Mouse (Mus musculus): ENCODE results near the gene Wdr1.
"Not testable (repeated sequence)": the region's sequence is repeated elsewhere in the genome, so short reads cannot be mapped to it uniquely, and the experiment has no call there.

Gene Wdr1

GRCm38 (mm10) chr5:38496491-38497057, 66.4 kb downstream of the Wdr1 start:
- DNase-seq (ENCODE audit: low spot score in 2 of 2): no peak

- no peak for DNase-seq (ENCODE audit: low spot score in 2 of 2)
These were observed 69.1 kb downstream of the Wdr1 start for GRCm38 (mm10) chr5:38493890-38494289.

- DNase-seq (ENCODE audit: low spot score in 2 of 2): no peak
These were observed 71.3 kb downstream of the Wdr1 start for GRCm38 (mm10) chr5:38491763-38492162.

GRCm38 (mm10) chr5:38489739-38490138, 73.3 kb downstream of the Wdr1 start:
- no peak for DNase-seq (ENCODE audit: low spot score in 2 of 2)

- no peak for DNase-seq (ENCODE audit: low spot score in 2 of 2)
These were observed 74.1 kb downstream of the Wdr1 start for GRCm38 (mm10) chr5:38488673-38489615.

GRCm38 (mm10) chr5:38488026-38488425, 75.0 kb downstream of the Wdr1 start:
- DNase-seq (ENCODE audit: low spot score in 2 of 2): no peak

GRCm38 (mm10) chr5:38487247-38487646, 75.8 kb downstream of the Wdr1 start:
- no peak for DNase-seq (ENCODE audit: low spot score in 2 of 2)

- no peak for DNase-seq (ENCODE audit: low spot score in 2 of 2)
These were observed 77.1 kb downstream of the Wdr1 start for GRCm38 (mm10) chr5:38485946-38486345.

GRCm38 (mm10) chr5:38483518-38484110, 79.4 kb downstream of the Wdr1 start:
- no peak for DNase-seq (ENCODE audit: low spot score in 2 of 2)

- no peak for DNase-seq (ENCODE audit: low spot score in 2 of 2)
These were observed 82.0 kb downstream of the Wdr1 start for GRCm38 (mm10) chr5:38480822-38481707.

- DNase-seq (ENCODE audit: low spot score in 2 of 2): peak; percentile 50 to 58
These were observed 82.9 kb downstream of the Wdr1 start for GRCm38 (mm10) chr5:38479908-38480725.

GRCm38 (mm10) chr5:38479545-38479907, 83.5 kb downstream of the Wdr1 start:
- not testable (repeated sequence) for DNase-seq (ENCODE audit: low spot score in 2 of 2)

- DNase-seq (ENCODE audit: low spot score in 2 of 2): peak in 1 of 2 experiments; percentile 58
These were observed 84.0 kb downstream of the Wdr1 start for GRCm38 (mm10) chr5:38479027-38479426.

- DNase-seq (ENCODE audit: low spot score in 2 of 2): peak in 1 of 2 experiments; percentile 53
These were observed 85.1 kb downstream of the Wdr1 start for GRCm38 (mm10) chr5:38477731-38478445.

- DNase-seq (ENCODE audit: low spot score in 2 of 2): peak in 1 of 2 experiments; percentile 66
These were observed 86.0 kb downstream of the Wdr1 start for GRCm38 (mm10) chr5:38476861-38477565.
